Mouse (Mus musculus): ENCODE data around the gene Fam163a. TPM values are rescaled to one million over a fixed set of nuclear protein-coding genes. Genes with fewer than 3 reads are reported as not detected.

Fam163a gene
- total and polyA plus RNA-seq, 3 experiments = 0.11 TPM; not detected in 2

- ATAC-seq (ENCODE audit: extremely low read depth, insufficient number of reproducible peaks, low FRiP score, poor library complexity, severe bottlenecking) (no peak), DNase-seq (ENCODE audit: low spot score) (no peak)
- Histone ChIP-seq H3K27me3 (ENCODE audit: insufficient read depth, low read length) (peaks cover 18% of the 10 kb centered on the region; the same call in 1 of the 2 replicates), H3K4me3 (ENCODE audit: low read depth, low read length) (no peak overlapping the region), H3K36me3 (replicated peaks) (no peaks in the 10 kb centered on the region), H3K9me3 (replicated peaks) (no peaks in the 10 kb centered on the region), H3K4me1 (ENCODE audit: insufficient read depth, low read depth, low read length) (no peaks in the 10 kb centered on the region)
- no peak for TF ChIP-seq TAL1 (conservative IDR thresholded peaks at IDR 0.05; ENCODE audit: low read depth, low read length)
- no peak for TF ChIP-seq GATA1 (IDR thresholded peaks at IDR 0.05; ENCODE audit: borderline replicate concordance, low read length)
- TF ChIP-seq GATA2 (IDR thresholded peaks at IDR 0.05; ENCODE audit: borderline replicate concordance, low read depth, low read length) = no peak
- no peak for TF ChIP-seq CTCF (IDR thresholded peaks at IDR 0.05; ENCODE audit: low read depth, low read length)
- no peak for TF ChIP-seq POLR2AphosphoS5 (IDR thresholded peaks at IDR 0.05; ENCODE audit: insufficient replicate concordance, low read depth, low read length)
These were observed 11.5 kb downstream of the Fam163a start for GRCm38 (mm10) chr1:156193292-156193691.

GRCm38 (mm10) chr1:156192853-156193252, 12.0 kb downstream of the Fam163a start:
- Histone ChIP-seq H3K36me3 (replicated peaks) (no peaks in the 10 kb centered on the region), H3K27me3 (ENCODE audit: insufficient read depth, low read length) (peaks cover 18% of the 10 kb centered on the region; the same call in 1 of the 2 replicates), H3K9me3 (replicated peaks) (no peaks in the 10 kb centered on the region), H3K4me3 (ENCODE audit: low read depth, low read length) (no peak overlapping the region), H3K4me1 (ENCODE audit: insufficient read depth, low read depth, low read length) (no peaks in the 10 kb centered on the region)
- DNase-seq (ENCODE audit: low spot score) (no peak), ATAC-seq (ENCODE audit: extremely low read depth, insufficient number of reproducible peaks, low FRiP score, poor library complexity, severe bottlenecking) (no peak)
- TF ChIP-seq CTCF (IDR thresholded peaks at IDR 0.05; ENCODE audit: low read depth, low read length) = no peak

GRCm38 (mm10) chr1:156186646-156187045, 18.2 kb downstream of the Fam163a start:
- no peak for DNase-seq (ENCODE audit: low spot score)

DNA sequence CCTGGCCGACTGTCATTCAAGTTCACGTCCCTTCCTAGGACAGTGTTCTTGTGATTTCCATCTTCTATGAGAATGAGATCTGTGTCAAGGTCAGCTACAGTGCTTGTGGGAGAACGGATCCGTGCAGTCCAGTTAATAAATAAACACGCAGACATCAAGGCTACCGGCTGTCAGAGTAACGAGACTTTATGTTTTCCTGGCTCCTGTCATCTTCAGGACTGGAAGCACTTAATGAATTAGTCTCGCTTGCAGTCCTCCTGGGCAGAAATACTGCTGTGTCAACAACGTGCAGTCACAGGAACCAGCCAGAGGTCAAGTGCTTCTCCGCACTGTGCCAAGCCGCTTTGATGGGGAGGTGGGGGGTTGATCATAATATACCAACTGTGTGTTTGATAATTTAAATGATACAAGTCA, 20.7 kb downstream of the Fam163a start:
- Histone ChIP-seq H3K27me3 (ENCODE audit: insufficient read depth, low read length) (peaks cover 18% of the 10 kb centered on the region), H3K4me3 (ENCODE audit: low read depth, low read length) (no peak overlapping the region), H3K36me3 (replicated peaks) (no peaks in the 10 kb centered on the region), H3K4me1 (ENCODE audit: insufficient read depth, low read depth, low read length) (no peaks in the 10 kb centered on the region), H3K9me3 (replicated peaks) (no peaks in the 10 kb centered on the region)
- no peak for TF ChIP-seq POLR2AphosphoS5 (IDR thresholded peaks at IDR 0.05; ENCODE audit: insufficient replicate concordance, low read depth, low read length)
- TF ChIP-seq GATA1 (IDR thresholded peaks at IDR 0.05; ENCODE audit: borderline replicate concordance, low read length) = no peak
- TF ChIP-seq GATA2 (IDR thresholded peaks at IDR 0.05; ENCODE audit: borderline replicate concordance, low read depth, low read length) = no peak
- no peak for TF ChIP-seq CTCF (IDR thresholded peaks at IDR 0.05; ENCODE audit: low read depth, low read length)
- TF ChIP-seq TAL1 (conservative IDR thresholded peaks at IDR 0.05; ENCODE audit: low read depth, low read length) = no peak
- DNase-seq (ENCODE audit: low spot score) (no peak), ATAC-seq (ENCODE audit: extremely low read depth, insufficient number of reproducible peaks, low FRiP score, poor library complexity, severe bottlenecking) (no peak)

More at GRCm38 (mm10) chr1:156186646-156187045, 18.2 kb downstream of the Fam163a start:
- ATAC-seq (ENCODE audit: extremely low read depth, insufficient number of reproducible peaks, low FRiP score, poor library complexity, severe bottlenecking) = no peak
- H3K36me3 ChIP-seq (replicated peaks) = no peaks in the 10 kb centered on the region
- no peaks in the 10 kb centered on the region for H3K4me1 ChIP-seq (ENCODE audit: insufficient read depth, low read depth, low read length)
- TF ChIP-seq GATA1 (IDR thresholded peaks at IDR 0.05; ENCODE audit: borderline replicate concordance, low read length) = no peak
- no peak for TF ChIP-seq GATA2 (IDR thresholded peaks at IDR 0.05; ENCODE audit: borderline replicate concordance, low read depth, low read length)
- H3K27me3 ChIP-seq (ENCODE audit: insufficient read depth, low read length) = peaks cover 14% of the 10 kb centered on the region
- no peaks in the 10 kb centered on the region for H3K9me3 ChIP-seq (replicated peaks)
- no peak overlapping the region for H3K4me3 ChIP-seq (ENCODE audit: low read depth, low read length)

DNA sequence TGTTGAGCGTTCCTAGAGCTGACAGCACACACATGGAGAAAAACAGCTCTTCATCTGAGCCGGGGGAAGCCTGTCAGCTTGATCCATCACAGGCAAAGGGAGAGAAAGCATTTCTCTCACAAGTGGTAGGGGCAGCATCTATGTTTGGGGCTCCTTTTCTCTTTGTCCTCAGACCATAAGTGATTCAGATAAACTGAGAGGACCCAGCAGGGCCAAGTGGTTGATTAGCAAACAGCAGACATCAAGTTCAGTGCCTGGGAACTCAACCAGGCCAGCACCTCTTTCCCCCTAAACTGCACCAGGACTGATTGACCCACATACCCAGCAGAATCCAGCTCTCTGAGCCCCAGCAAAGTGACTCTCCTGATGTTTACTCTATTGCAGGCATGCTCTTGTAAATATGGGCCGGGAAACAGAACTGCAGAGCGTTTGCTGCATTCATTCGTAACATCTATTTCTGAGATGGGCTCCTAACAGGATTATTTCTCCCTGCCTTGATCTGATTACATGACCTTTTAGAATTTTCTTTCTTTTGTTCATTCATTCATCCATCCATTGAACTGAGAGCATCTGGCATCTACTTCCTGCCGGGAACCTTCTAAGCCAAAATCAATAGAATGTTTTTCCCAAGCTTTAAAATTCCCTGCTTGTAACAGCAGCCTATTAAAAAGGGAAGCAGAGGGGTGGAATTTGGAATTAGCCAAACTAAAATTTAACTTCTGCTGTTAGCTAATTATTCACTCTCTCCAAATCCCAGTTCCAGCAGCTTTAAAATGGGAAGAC, 21.5 kb downstream of the Fam163a start:
- Histone ChIP-seq H3K9me3 (replicated peaks) (no peaks in the 10 kb centered on the region), H3K4me1 (ENCODE audit: insufficient read depth, low read depth, low read length) (no peaks in the 10 kb centered on the region), H3K27me3 (ENCODE audit: insufficient read depth, low read length) (peaks cover 14% of the 10 kb centered on the region), H3K36me3 (replicated peaks) (no peaks in the 10 kb centered on the region), H3K4me3 (ENCODE audit: low read depth, low read length) (no peak overlapping the region)
- TF ChIP-seq GATA2 (IDR thresholded peaks at IDR 0.05; ENCODE audit: borderline replicate concordance, low read depth, low read length) (no peak), POLR2AphosphoS5 (IDR thresholded peaks at IDR 0.05; ENCODE audit: insufficient replicate concordance, low read depth, low read length) (no peak), CTCF (IDR thresholded peaks at IDR 0.05; ENCODE audit: low read depth, low read length) (no peak), GATA1 (IDR thresholded peaks at IDR 0.05; ENCODE audit: borderline replicate concordance, low read length) (no peak), TAL1 (conservative IDR thresholded peaks at IDR 0.05; ENCODE audit: low read depth, low read length) (no peak)
- DNase-seq (ENCODE audit: low spot score) = no peak
- no peak for ATAC-seq (ENCODE audit: extremely low read depth, insufficient number of reproducible peaks, low FRiP score, poor library complexity, severe bottlenecking)

GRCm38 (mm10) chr1:156179875-156180274, 25.0 kb downstream of the Fam163a start:
- no peak for DNase-seq (ENCODE audit: low spot score)
- TF ChIP-seq CTCF (IDR thresholded peaks at IDR 0.05; ENCODE audit: low read depth, low read length) = no peak
- no peak for TF ChIP-seq TAL1 (conservative IDR thresholded peaks at IDR 0.05; ENCODE audit: low read depth, low read length)
- TF ChIP-seq GATA2 (IDR thresholded peaks at IDR 0.05; ENCODE audit: borderline replicate concordance, low read depth, low read length) = no peak
- TF ChIP-seq POLR2AphosphoS5 (IDR thresholded peaks at IDR 0.05; ENCODE audit: insufficient replicate concordance, low read depth, low read length) = no peak
- TF ChIP-seq GATA1 (IDR thresholded peaks at IDR 0.05; ENCODE audit: borderline replicate concordance, low read length) = no peak
- Histone ChIP-seq H3K36me3 (replicated peaks) (no peaks in the 10 kb centered on the region), H3K4me3 (ENCODE audit: low read depth, low read length) (no peak overlapping the region), H3K4me1 (ENCODE audit: insufficient read depth, low read depth, low read length) (no peaks in the 10 kb centered on the region), H3K9me3 (replicated peaks) (no peaks in the 10 kb centered on the region), H3K27me3 (ENCODE audit: insufficient read depth, low read length) (peaks cover 12% of the 10 kb centered on the region)
- no peak for ATAC-seq (ENCODE audit: extremely low read depth, insufficient number of reproducible peaks, low FRiP score, poor library complexity, severe bottlenecking)
